Mouse (Mus musculus) gastrocnemius, postnatal 36 days (tissue): ENCODE data around the gene Rnf44. TPM values are rescaled to one million over a fixed set of nuclear protein-coding genes. Genes with fewer than 3 reads are reported as not detected.

Experiments
- total RNA-seq, 2 experiments: library from RNA; stranded (reverse); gene quantifications; 2 replicates each; pipeline ENCODE4 v1.2.3; 2021

Gene Rnf44
- total RNA-seq, 2 experiments from 2014 or later = 21.7 to 27.2 TPM

Other genes with a start within 250 kb of the Rnf44 start
- 10 to 100 TPM; 12.9 to 13.7 TPM for gene Thoc3, start 225.1 kb downstream of the Rnf44 start, total RNA-seq
- 1 to 10 TPM; 1.6 to 3.4 TPM for gene Simc1, start 190.1 kb downstream of the Rnf44 start, total RNA-seq
- 100 to 1,000 TPM; 171 to 180 TPM for gene 4833439L19Rik, start 128.5 kb downstream of the Rnf44 start, total RNA-seq
- 1 to 10 TPM; 2.5 to 3.0 TPM for gene Arl10, start 118.9 kb downstream of the Rnf44 start, total RNA-seq
- gene Nop16, start 103.8 kb downstream of the Rnf44 start, total RNA-seq = 10 to 100 TPM; 17.7 to 17.9 TPM
- gene Higd2a, start 103.7 kb downstream of the Rnf44 start, total RNA-seq = 100 to 1,000 TPM; 145 to 149 TPM
- 100 to 1,000 TPM; 132 to 139 TPM for gene Cltb, start 82.6 kb downstream of the Rnf44 start, total RNA-seq
- 10 to 100 TPM; 10.5 to 13.8 TPM for gene Faf2, start 72.1 kb downstream of the Rnf44 start, total RNA-seq
- gene Cdhr2, start 7.6 kb upstream of the Rnf44 start, total RNA-seq = not detected
- not detected for gene Gprin1, start 56.0 kb upstream of the Rnf44 start, total RNA-seq
- gene Sncb, start 72.7 kb upstream of the Rnf44 start, total RNA-seq = not detected
- gene Eif4e1b, start 90.1 kb upstream of the Rnf44 start, total RNA-seq = not detected
- gene Tspan17, start 95.5 kb upstream of the Rnf44 start, total RNA-seq = 10 to 100 TPM; 16.3 to 23.4 TPM